Mouse (Mus musculus) cerebellum, adult 2 months (tissue): ENCODE measurements at regions not wholly inside any gene's neighbourhood (a gene's known extent, or its start where the extent isn't known, plus 50 kb on each side); places are given as distances from the start of the nearest gene placed in this dataset.

Source experiments
- CTCF ChIP-seq: fragments of 200-500 bp; IDR thresholded peaks from 2 replicates; pipeline ENCODE4 v1.5.1; 2011; ENCODE audit warnings: low read depth, mild to moderate bottlenecking, control low read depth, low read length, moderate library complexity, borderline replicate concordance; ENCODE audit not compliant: insufficient read depth
- POLR2A ChIP-seq: fragments of 200-500 bp; IDR thresholded peaks from 2 replicates; pipeline ENCODE4 v1.6.1; 2011; ENCODE audit warnings: low read length, control low read depth, borderline replicate concordance; ENCODE audit not compliant: insufficient read depth

- TF ChIP-seq POLR2A = no peak
- TF ChIP-seq CTCF = no peak
Measured at GRCm38 (mm10) chr14:48824375-48824774, 150.8 kb upstream of the Otx2 start.
